Mouse (Mus musculus) heart, adult 11 months (tissue): ENCODE data around the gene 1700016D06Rik.
"Not testable (repeated sequence)": the region's sequence is repeated elsewhere in the genome, so short reads cannot be mapped to it uniquely, and the experiment has no call there.

Experiments
- DNase-seq: peaks from one replicate; pipeline ENCODE4 v3.0.0; 2022

1700016D06Rik gene

GRCm38 (mm10) chr8:11700060-11701032 lies 517 bp downstream of the 1700016D06Rik start:
- peak; percentile 91 for DNase-seq

GRCm38 (mm10) chr8:11699442-11700001 lies 1.3 kb downstream of the 1700016D06Rik start:
- DNase-seq = no peak

GRCm38 (mm10) chr8:11697467-11697866 lies 3.4 kb downstream of the 1700016D06Rik start:
- DNase-seq = no peak

GRCm38 (mm10) chr8:11696176-11696575 lies 4.7 kb downstream of the 1700016D06Rik start:
- no peak for DNase-seq

GRCm38 (mm10) chr8:11693972-11694371 lies 6.9 kb downstream of the 1700016D06Rik start:
- no peak for DNase-seq

- no peak for DNase-seq
These were observed 8.4 kb downstream of the 1700016D06Rik start for GRCm38 (mm10) chr8:11692455-11692854.

GRCm38 (mm10) chr8:11691761-11692160 lies 9.1 kb downstream of the 1700016D06Rik start:
- peak; percentile 95 for DNase-seq

GRCm38 (mm10) chr8:11691284-11691683 lies 9.6 kb downstream of the 1700016D06Rik start:
- no peak for DNase-seq

- no peak for DNase-seq
These were observed 10.9 kb downstream of the 1700016D06Rik start for GRCm38 (mm10) chr8:11689945-11690344.

- DNase-seq = no peak
These were observed 13.6 kb downstream of the 1700016D06Rik start for GRCm38 (mm10) chr8:11687251-11687650.

- DNase-seq = no peak
These were observed 16.3 kb downstream of the 1700016D06Rik start for GRCm38 (mm10) chr8:11684558-11684957.

- DNase-seq = no peak
These were observed 32.6 kb downstream of the 1700016D06Rik start for GRCm38 (mm10) chr8:11668308-11668707.

GRCm38 (mm10) chr8:11666023-11666716 lies 34.7 kb downstream of the 1700016D06Rik start:
- DNase-seq = not testable (repeated sequence)

- DNase-seq = no peak
These were observed 38.9 kb downstream of the 1700016D06Rik start for GRCm38 (mm10) chr8:11661969-11662368.

- DNase-seq = no peak
These were observed 50.8 kb downstream of the 1700016D06Rik start for GRCm38 (mm10) chr8:11650021-11650420.

GRCm38 (mm10) chr8:11643123-11643522 lies 57.7 kb downstream of the 1700016D06Rik start:
- DNase-seq = no peak

GRCm38 (mm10) chr8:11640606-11641005 lies 60.3 kb downstream of the 1700016D06Rik start:
- no peak for DNase-seq

- DNase-seq = no peak
These were observed 63.3 kb downstream of the 1700016D06Rik start for GRCm38 (mm10) chr8:11637531-11637930.

- peak; percentile 99 for DNase-seq
These were observed 64.4 kb downstream of the 1700016D06Rik start for GRCm38 (mm10) chr8:11636324-11637057.

GRCm38 (mm10) chr8:11635611-11636081 lies 65.2 kb downstream of the 1700016D06Rik start, which contains the start of gene Ankrd10:
Gene Ankrd10 (minus strand): TSS chr8:11635757.
- DNase-seq = peak; percentile 100

GRCm38 (mm10) chr8:11635012-11635577 lies 65.8 kb downstream of the 1700016D06Rik start:
- peak; percentile 99 for DNase-seq
